Mouse (Mus musculus): ENCODE measurements at regions not wholly inside any gene's neighbourhood (a gene's known extent, or its start where the extent isn't known, plus 50 kb on each side); places are given as distances from the start of the nearest gene placed in this dataset.
A peak's percentile ranks its signal among the peaks of the same experiment; 100 is the strongest.

DNA sequence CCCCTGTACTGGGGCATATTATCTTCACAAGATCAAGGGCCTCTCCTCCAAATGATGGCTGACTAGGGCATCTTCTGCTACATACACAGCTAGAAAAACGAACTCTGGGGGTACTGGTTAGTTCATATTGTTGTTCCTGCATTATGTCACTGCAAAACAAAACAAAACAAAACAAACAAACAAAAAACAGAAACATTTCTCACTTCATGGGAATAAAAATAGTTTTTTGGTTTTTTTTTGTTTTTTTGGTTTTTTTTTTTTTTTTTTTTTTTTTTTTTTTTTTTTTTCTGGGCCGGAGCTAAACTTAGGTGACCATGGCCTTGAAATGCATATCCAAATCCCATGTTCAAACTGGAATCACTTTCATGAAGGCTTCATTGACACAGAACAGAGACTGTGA, 1184.4 kb downstream of the Efna5 start:
- no peak for DNase-seq (ENCODE audit: extremely low spot score in 1 of 2, low spot score in 1 of 2)

DNA sequence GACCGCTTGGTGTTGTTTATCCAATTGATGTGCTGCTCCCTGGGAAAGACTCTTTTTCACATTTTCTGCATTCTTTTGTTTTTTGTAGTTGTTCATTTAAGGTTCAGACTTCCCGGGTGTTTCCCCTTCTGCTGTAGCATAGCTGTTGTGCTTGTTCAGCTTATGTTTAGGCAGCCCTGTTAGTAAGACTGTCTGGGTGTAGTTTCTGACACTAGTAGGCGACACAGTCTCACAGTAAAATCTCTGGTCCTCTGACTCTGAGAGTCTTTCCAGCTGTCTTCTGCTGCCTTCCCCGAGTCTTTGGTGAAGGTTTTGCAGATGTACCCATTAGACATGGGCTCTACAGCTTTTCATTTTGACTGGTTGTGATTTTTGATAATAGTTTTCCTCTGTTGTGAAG, 1194.8 kb downstream of the Efna5 start:
- DNase-seq (ENCODE audit: extremely low spot score in 1 of 2, low spot score in 1 of 2), result no peak

GRCm38 (mm10) chr17:61684524-61684923, 1196.6 kb downstream of the Efna5 start:
- no peak for DNase-seq (ENCODE audit: extremely low spot score in 1 of 2, low spot score in 1 of 2)

DNA sequence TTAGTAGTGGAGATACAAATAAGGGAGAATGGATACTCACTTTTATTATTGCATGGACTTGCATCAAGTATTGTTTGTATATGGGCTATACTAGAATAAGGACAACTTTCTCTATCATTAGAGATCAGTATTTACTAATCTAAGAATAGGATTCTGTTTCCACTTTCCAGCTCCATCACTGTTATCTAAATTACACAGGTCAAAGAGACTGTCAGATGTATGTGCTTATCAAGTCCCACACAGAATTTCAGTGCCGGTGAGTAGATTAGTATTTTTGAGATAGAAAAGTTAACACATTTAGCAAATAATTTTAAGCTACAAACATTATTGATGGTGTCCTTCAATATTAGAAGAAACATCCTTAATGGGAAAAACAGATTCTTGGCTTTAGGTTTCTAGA, 1210.5 kb downstream of the Efna5 start:
- DNase-seq (ENCODE audit: extremely low spot score in 1 of 2, low spot score in 1 of 2), result no peak

DNA sequence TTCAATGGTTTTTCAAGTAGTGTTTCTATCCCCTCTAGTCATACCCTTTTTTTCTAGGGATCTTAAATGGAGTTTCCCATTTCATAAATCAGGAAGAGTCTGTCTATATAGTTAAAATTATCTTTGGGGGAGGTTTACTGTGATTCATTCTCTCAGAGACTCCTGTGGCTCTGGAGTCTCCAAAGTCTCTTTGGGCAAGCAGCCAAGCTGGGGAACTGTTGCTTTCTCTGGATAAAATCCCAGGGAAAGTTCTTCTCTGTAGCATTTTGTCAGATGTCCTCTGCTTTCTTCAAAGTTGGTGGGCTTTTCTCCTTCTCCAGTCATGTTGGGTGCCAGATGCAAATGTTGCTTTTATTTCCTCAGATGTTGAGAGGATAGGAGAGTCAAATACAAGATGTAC, 1213.7 kb downstream of the Efna5 start:
- peak; percentile 56 to 85 for DNase-seq (ENCODE audit: extremely low spot score in 1 of 2, low spot score in 1 of 2)

GRCm38 (mm10) chr17:61664926-61665325, 1216.2 kb downstream of the Efna5 start:
- no peak for DNase-seq (ENCODE audit: extremely low spot score in 1 of 2, low spot score in 1 of 2)

DNA sequence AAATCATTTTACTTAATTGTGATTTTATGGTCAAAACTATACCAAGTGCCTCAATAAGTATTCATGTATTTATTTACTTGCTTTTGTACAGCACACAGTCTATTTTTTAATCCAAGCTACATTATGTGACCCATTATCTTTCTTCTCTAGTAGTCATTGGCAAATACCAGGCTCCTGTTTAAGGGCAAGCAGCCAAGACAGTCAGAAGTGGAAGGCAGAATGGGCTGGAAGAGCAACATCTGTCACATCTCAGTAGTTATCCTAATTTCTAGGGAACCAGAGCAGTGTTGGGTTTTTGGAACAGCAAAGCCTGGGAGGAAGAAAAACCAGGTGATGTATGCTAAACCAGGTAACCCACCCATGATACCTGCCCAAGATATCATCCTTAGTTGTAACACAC, 1233.5 kb downstream of the Efna5 start:
- DNase-seq (ENCODE audit: extremely low spot score in 1 of 2, low spot score in 1 of 2), result no peak

- DNase-seq (ENCODE audit: extremely low spot score in 1 of 2, low spot score in 1 of 2), result no peak
Observed at GRCm38 (mm10) chr17:61608286-61608685, 1272.8 kb downstream of the Efna5 start.

DNA sequence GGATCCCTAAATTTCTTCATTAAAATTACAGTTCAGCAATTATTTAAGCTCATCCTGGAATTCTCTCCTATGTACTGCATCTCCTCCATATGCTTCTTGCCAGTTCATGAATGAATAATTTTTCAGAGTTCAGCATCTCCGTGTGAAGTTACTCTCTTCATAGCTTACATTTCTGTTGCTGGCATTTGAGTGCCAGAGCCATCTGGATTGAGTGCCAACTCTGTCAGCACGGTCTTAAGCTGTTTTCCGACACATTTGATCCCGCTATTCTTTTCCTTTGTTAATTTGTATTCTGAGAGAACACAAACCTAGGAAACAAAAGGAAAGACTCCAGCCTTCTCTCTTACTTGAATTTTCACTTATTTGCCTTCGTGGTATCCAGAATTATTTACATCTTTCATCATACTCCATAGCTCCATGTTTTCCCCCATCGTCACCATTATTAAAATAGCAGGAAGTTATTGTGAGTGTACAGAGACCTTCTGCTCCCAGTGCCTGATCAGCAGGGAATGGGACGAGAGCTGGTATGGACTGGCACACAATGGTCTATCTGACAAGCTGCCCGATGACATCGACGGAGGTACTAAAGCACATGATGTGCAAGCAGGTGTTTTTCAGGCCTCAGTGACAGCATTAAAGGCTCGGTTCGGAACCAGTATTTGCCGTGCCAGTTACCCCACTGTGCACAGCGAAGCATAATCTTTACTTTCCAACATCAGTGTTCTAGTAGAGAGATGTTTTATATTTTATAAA, 1274.2 kb downstream of the Efna5 start:
- peak in 1 of 2 experiments; percentile 0 for DNase-seq (ENCODE audit: extremely low spot score in 1 of 2, low spot score in 1 of 2)

- no peak for DNase-seq (ENCODE audit: extremely low spot score in 1 of 2, low spot score in 1 of 2)
Observed at GRCm38 (mm10) chr17:61604246-61604645, 1276.9 kb downstream of the Efna5 start.

DNA sequence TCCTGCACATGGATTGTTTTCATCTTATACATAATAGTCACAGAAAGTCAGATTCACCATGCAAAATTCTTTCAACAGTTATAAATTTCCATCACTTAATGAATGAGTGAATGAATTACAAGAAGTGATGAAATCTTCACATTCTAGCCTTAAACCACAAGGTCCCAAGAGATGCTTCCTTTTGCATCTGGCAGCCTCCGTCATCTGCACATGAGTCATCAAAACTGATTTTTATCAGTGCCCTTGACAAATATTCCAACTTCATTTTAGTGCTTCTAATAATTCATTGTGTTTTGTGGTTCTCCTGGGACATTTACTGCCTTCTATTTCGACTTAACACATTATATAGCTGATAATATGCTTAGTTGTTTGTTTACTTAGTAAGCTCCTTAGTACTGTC, 1291.9 kb downstream of the Efna5 start:
- DNase-seq (ENCODE audit: extremely low spot score in 1 of 2, low spot score in 1 of 2), result no peak

DNA sequence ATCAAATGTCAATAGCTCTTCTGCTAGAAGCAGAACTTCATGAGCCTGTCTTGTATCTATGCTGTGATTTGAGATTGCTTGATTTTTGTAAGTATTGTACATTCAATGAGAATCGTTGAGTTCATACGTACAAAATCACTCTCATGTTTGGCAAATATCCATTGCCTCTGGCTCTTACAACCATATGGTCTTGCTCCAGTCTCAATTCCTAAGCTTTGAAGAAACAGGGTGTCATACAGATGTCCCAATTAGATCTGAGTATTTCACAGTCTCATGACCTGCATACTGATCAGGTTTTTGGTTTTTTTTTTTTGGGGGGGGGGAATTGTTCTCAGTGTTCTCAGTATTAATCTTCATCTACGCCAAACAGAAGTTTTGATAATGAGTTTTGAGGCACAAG, 1302.2 kb downstream of the Efna5 start:
- no peak for DNase-seq (ENCODE audit: extremely low spot score in 1 of 2, low spot score in 1 of 2)

- no peak for DNase-seq (ENCODE audit: extremely low spot score in 1 of 2, low spot score in 1 of 2)
Observed at GRCm38 (mm10) chr17:61570933-61571332, 1310.2 kb downstream of the Efna5 start.
